Mouse (Mus musculus) hindbrain, embryonic 15.5 days (tissue): ENCODE measurements around the gene Wnt3. TPM values are rescaled to one million over a fixed set of nuclear protein-coding genes. Genes with fewer than 3 reads are reported as not detected.

ENCODE experiments used
- ATAC-seq: fragments of 200-750 bp; cut with Nextera tagmentation; 2 replicates; pipeline ENCODE4 v1.8.0; 2017; ENCODE audit warnings: low read depth, moderate number of reproducible peaks, moderate TSS enrichment; ENCODE audit not compliant: low FRiP score
- H3K27ac ChIP-seq: fragments of 300-500 bp; sonication (generic); replicated peaks from 2 replicates; pipeline ENCODE4 v1.5.1; 2015; ENCODE audit warnings: mild to moderate bottlenecking, inconsistent platforms
- H3K27me3 ChIP-seq: fragments of 300-500 bp; sonication (generic); 2 replicates; pipeline ENCODE4 v1.6.1; 2015; ENCODE audit warnings: control low read depth, inconsistent platforms
- H3K36me3 ChIP-seq: fragments of 300-500 bp; sonication (generic); 2 replicates; pipeline ENCODE4 v1.6.1; 2015; ENCODE audit warnings: control low read depth, inconsistent platforms
- H3K4me1 ChIP-seq: fragments of 300-500 bp; sonication (generic); replicated peaks from 2 replicates; pipeline ENCODE4 v1.6.1; 2015; ENCODE audit warnings: control low read depth, inconsistent platforms
- H3K4me2 ChIP-seq: fragments of 300-500 bp; sonication (generic); 2 replicates; pipeline ENCODE4 v1.6.1; 2015; ENCODE audit warnings: moderate library complexity, mild to moderate bottlenecking, inconsistent platforms
- H3K4me3 ChIP-seq: fragments of 300-500 bp; sonication (generic); 2 replicates; pipeline ENCODE4 v1.5.1; 2015; ENCODE audit warnings: mild to moderate bottlenecking, inconsistent platforms
- H3K9ac ChIP-seq: fragments of 300-500 bp; sonication (generic); 2 replicates; pipeline ENCODE4 v1.6.1; 2015; ENCODE audit warnings: inconsistent platforms
- H3K9me3 ChIP-seq: fragments of 300-500 bp; sonication (generic); 2 replicates; pipeline ENCODE4 v1.6.1; 2016; ENCODE audit warnings: control low read depth, inconsistent platforms
- WGBS: fragments of 180-500 bp; shearing (Covaris S2); methylation state at CpG from one replicate; pipeline ENCODE4 v1.1.7; 2015; 5-methylcytosine and 5-hydroxymethylcytosine counted together
- polyA plus RNA-seq: library from polyadenylated mRNA; unstranded; fragments of >200 nt; fragmentation: Nextera tagmentation; extraction: Ambion mirVana; gene quantifications from 2 replicates; pipeline ENCODE4 v1.2.1, GENCODE M21; 2015

Wnt3 gene
- polyA plus RNA-seq, 1 experiment from 2014 or later, result 11.0 TPM

GRCm38 (mm10) chr11:103801128-103801527 is 27.2 kb downstream of the Wnt3 start:
- Histone ChIP-seq H3K36me3 (no peaks in the 10 kb centered on the region), H3K27ac (no peak overlapping the region), H3K9ac (no peak overlapping the region), H3K4me2 (no peak overlapping the region), H3K9me3 (no peaks in the 10 kb centered on the region), H3K4me1 (no peaks in the 10 kb centered on the region), H3K4me3 (no peak overlapping the region), H3K27me3 (peaks cover 3% of the 10 kb centered on the region; the same call in 1 of the 2 replicates)
- ATAC-seq, result no peak
- 66% methylated on average over 9 of the region's 9 CpGs for WGBS

- H3K4me1 ChIP-seq, result peaks cover 16% of the 10 kb centered on the region
- no peaks in the 10 kb centered on the region for H3K9me3 ChIP-seq
- H3K4me2 ChIP-seq, result no peak overlapping the region
- no peak for ATAC-seq
- H3K9ac ChIP-seq, result no peak overlapping the region
- WGBS, result 83% methylated on average over 11 of the region's 11 CpGs
- no peak overlapping the region for H3K27ac ChIP-seq
- H3K36me3 ChIP-seq, result no peaks in the 10 kb centered on the region
- no peak overlapping the region for H3K4me3 ChIP-seq
- H3K27me3 ChIP-seq, result no peaks in the 10 kb centered on the region
Observed at GRCm38 (mm10) chr11:103804126-103804525, 30.2 kb downstream of the Wnt3 start.

GRCm38 (mm10) chr11:103804804-103805203 is 30.9 kb downstream of the Wnt3 start:
- H3K4me2 ChIP-seq, result no peak overlapping the region
- H3K4me3 ChIP-seq, result no peak overlapping the region
- H3K9me3 ChIP-seq, result no peaks in the 10 kb centered on the region
- no peaks in the 10 kb centered on the region for H3K27me3 ChIP-seq
- H3K4me1 ChIP-seq, result peaks cover 22% of the 10 kb centered on the region
- WGBS, result 74% methylated on average over 4 of the region's 4 CpGs
- no peaks in the 10 kb centered on the region for H3K36me3 ChIP-seq
- no peak for ATAC-seq
- no peak overlapping the region for H3K27ac ChIP-seq
- no peak overlapping the region for H3K9ac ChIP-seq

- Histone ChIP-seq H3K9ac (no peak overlapping the region), H3K36me3 (no peaks in the 10 kb centered on the region), H3K4me1 (peaks cover 37% of the 10 kb centered on the region), H3K9me3 (no peaks in the 10 kb centered on the region), H3K27me3 (peaks cover 2% of the 10 kb centered on the region; the same call in 1 of the 2 replicates), H3K27ac (peak overlapping the region; percentile 71), H3K4me2 (peak overlapping the region; percentile 96), H3K4me3 (peak overlapping the region; percentile 51)
- peak; percentile 43 for ATAC-seq
- WGBS, result 29% methylated on average over 12 of the region's 12 CpGs
Observed at GRCm38 (mm10) chr11:103807966-103808365, 34.0 kb downstream of the Wnt3 start.

DNA sequence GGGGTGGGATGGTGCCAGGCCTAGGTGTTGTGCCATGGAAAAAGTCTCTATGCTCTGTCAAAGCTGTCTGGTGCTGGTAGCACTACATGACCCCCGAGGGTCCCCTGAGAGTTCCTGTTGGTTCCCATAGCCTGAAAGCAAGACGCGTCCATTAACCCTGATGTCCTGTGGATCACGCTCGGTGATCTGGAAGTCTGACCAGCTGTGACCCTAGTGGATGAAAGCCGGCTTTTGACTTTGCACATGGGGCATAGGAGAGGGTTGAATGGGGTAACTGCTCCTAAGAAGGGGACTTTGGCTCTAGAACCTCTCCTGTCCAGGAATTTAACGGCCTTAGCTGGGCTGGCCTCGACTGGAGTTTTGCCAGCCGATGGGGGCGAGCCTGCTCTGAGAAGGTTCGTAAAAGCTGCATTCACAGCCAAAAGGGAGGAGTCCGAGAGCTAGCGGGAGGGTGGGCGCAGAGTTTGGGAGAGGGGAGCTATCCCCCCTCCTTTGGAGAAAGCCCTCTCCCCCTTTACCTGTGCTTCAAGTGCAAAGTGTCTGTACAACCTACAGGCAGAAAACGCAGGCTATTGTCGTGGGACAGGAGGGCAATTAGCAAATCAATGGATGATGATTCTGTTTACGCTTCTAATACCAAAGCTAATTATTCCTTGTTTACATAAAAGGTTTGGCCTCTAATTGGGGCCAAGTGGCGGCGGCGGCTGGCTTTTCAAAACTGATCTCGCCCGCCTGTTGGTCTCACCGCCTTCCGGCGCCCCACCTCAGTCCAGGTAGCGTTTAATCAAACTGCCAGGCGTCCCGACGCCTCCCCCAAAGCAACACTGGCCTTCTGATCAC is 35.0 kb downstream of the Wnt3 start:
- Histone ChIP-seq H3K36me3 (no peaks in the 10 kb centered on the region), H3K27me3 (peaks cover 5% of the 10 kb centered on the region; the same call in 1 of the 2 replicates), H3K4me1 (peaks cover 37% of the 10 kb centered on the region), H3K27ac (peak overlapping the region; percentile 71), H3K4me3 (peak overlapping the region; percentile 51), H3K4me2 (peak overlapping the region; percentile 96), H3K9ac (peak overlapping the region; percentile 71), H3K9me3 (no peaks in the 10 kb centered on the region)
- WGBS, result 4% methylated on average over 29 of the region's 29 CpGs
- ATAC-seq, result 0 out of 2 replicates have a peak, but pooled peaks have one; percentile 10

GRCm38 (mm10) chr11:103809611-103810598 is 36.0 kb downstream of the Wnt3 start:
- under 1% methylated on average over 82 of the region's 107 CpGs for WGBS
- Histone ChIP-seq H3K4me2 (peak overlapping the region; percentile 96), H3K4me3 (peak overlapping the region; percentile 51), H3K4me1 (peaks cover 38% of the 10 kb centered on the region), H3K9me3 (no peaks in the 10 kb centered on the region), H3K36me3 (no peaks in the 10 kb centered on the region), H3K27me3 (peaks cover 5% of the 10 kb centered on the region; the same call in 1 of the 2 replicates), H3K27ac (peak overlapping the region; percentile 71), H3K9ac (peak overlapping the region; percentile 71)
- peak; percentile 57 for ATAC-seq

DNA sequence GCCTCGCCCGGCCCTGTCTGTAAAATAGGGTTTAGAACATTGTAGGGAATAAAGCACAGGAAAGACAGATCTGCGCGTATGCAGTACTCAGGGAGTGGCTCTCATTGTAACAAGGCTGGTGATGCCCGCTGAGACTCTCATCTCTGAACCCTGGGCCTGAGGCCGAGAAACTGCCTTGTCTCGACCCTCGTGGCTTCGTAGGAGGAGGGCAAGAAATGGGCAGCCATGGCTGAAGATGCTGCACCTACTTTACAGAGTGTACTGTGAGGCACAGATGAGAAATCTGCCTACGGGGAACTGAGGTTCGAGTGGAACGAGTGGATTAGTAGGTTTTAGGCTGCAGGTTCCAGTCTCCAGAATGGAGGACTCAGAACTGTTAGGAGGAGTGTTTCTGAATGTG is 36.7 kb downstream of the Wnt3 start:
- Histone ChIP-seq H3K27ac (peak overlapping the region; percentile 71), H3K4me2 (peak overlapping the region; percentile 96), H3K27me3 (peaks cover 5% of the 10 kb centered on the region; the same call in 1 of the 2 replicates), H3K4me3 (peak overlapping the region; percentile 51), H3K36me3 (no peaks in the 10 kb centered on the region), H3K4me1 (peaks cover 40% of the 10 kb centered on the region), H3K9me3 (no peaks in the 10 kb centered on the region), H3K9ac (peak overlapping the region; percentile 71)
- no peak for ATAC-seq
- 12% methylated on average over 12 of the region's 12 CpGs for WGBS

DNA sequence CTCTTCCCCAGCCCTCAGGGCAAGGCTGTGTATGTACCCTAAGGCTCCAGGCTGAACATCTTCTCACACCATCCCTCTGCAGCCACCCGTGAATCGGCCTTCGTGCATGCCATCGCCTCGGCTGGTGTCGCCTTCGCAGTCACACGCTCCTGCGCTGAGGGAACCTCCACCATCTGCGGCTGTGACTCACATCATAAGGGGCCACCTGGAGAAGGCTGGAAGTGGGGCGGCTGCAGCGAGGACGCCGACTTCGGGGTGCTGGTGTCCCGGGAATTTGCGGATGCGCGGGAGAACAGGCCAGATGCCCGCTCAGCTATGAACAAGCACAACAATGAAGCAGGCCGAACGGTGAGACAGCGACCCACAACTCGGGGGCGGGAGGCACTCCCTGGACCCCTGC is 37.3 kb downstream of the Wnt3 start:
- Histone ChIP-seq H3K9ac (no peak overlapping the region), H3K9me3 (no peaks in the 10 kb centered on the region), H3K27me3 (peaks cover 5% of the 10 kb centered on the region; the same call in 1 of the 2 replicates), H3K4me1 (peaks cover 45% of the 10 kb centered on the region), H3K27ac (no peak overlapping the region), H3K4me2 (peak overlapping the region; percentile 96), H3K4me3 (no peak overlapping the region), H3K36me3 (no peaks in the 10 kb centered on the region)
- ATAC-seq, result no peak
- WGBS, result 44% methylated on average over 25 of the region's 25 CpGs

- peaks cover 5% of the 10 kb centered on the region; the same call in 1 of the 2 replicates for H3K27me3 ChIP-seq
- no peaks in the 10 kb centered on the region for H3K9me3 ChIP-seq
- H3K4me1 ChIP-seq, result peaks cover 23% of the 10 kb centered on the region
- no peaks in the 10 kb centered on the region for H3K36me3 ChIP-seq
- H3K4me3 ChIP-seq, result no peak overlapping the region
- H3K9ac ChIP-seq, result no peak overlapping the region
- H3K4me2 ChIP-seq, result no peak overlapping the region
- 54% methylated on average over 3 of the region's 3 CpGs for WGBS
- ATAC-seq, result no peak
- no peak overlapping the region for H3K27ac ChIP-seq
Observed at GRCm38 (mm10) chr11:103814808-103815207, 40.9 kb downstream of the Wnt3 start.

DNA sequence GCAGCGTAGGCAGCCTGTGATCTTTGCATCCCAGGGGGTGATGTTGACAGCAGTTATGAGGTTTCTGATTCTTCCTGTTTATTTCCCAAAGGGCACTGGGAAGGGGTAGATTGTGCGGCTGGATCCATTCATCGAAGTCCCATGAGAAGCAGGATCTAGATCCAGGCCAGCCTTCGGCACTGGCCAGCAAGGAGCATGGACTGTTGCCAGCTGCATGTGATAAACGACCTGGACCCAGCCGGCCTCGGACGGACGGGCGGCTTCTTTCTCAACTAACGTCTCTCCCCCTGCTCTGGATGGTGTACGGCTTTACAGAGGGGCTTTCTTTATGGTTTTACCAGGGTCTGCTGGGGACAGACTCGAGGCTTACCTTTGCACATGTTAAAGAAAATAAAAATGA is 42.0 kb downstream of the Wnt3 start:
- Histone ChIP-seq H3K4me3 (no peak overlapping the region), H3K4me2 (no peak overlapping the region), H3K9ac (no peak overlapping the region), H3K27me3 (peaks cover 5% of the 10 kb centered on the region; the same call in 1 of the 2 replicates), H3K9me3 (no peaks in the 10 kb centered on the region), H3K27ac (no peak overlapping the region), H3K4me1 (peaks cover 13% of the 10 kb centered on the region), H3K36me3 (peaks cover 1% of the 10 kb centered on the region; the same call in 1 of the 2 replicates)
- 35% methylated on average over 13 of the region's 13 CpGs for WGBS
- no peak for ATAC-seq

GRCm38 (mm10) chr11:103816719-103817118 is 42.8 kb downstream of the Wnt3 start:
- Histone ChIP-seq H3K4me3 (no peak overlapping the region), H3K9ac (no peak overlapping the region), H3K4me2 (no peak overlapping the region), H3K27ac (no peak overlapping the region), H3K4me1 (peaks cover 8% of the 10 kb centered on the region; the same call in 1 of the 2 replicates), H3K36me3 (peaks cover 7% of the 10 kb centered on the region; the same call in 1 of the 2 replicates), H3K9me3 (no peaks in the 10 kb centered on the region), H3K27me3 (peaks cover 5% of the 10 kb centered on the region; the same call in 1 of the 2 replicates)
- WGBS, result 88% methylated on average over 8 of the region's 8 CpGs
- no peak for ATAC-seq
